Mouse (Mus musculus) intestine, postnatal 0 days (tissue): Measurements from ENCODE around the gene Rftn1. TPM values are rescaled to one million over a fixed set of nuclear protein-coding genes. Genes with fewer than 3 reads are reported as not detected.

Source experiments
- ATAC-seq: fragments of 200-750 bp; cut with Nextera tagmentation; 2 replicates; pipeline ENCODE4 v1.8.0; 2017; ENCODE audit warnings: mild to moderate bottlenecking, moderate TSS enrichment, moderate library complexity
- H3K27ac ChIP-seq: fragments of 300-500 bp; sonication (generic); 2 replicates; pipeline ENCODE4 v1.5.1; 2014; ENCODE audit warnings: mild to moderate bottlenecking, low read depth, low read length, moderate library complexity
- H3K27me3 ChIP-seq: fragments of 300-500 bp; sonication (generic); replicated peaks from 2 replicates; pipeline ENCODE4 v1.6.1; 2014; ENCODE audit warnings: low read length, mixed read lengths; ENCODE audit not compliant: control insufficient read depth, insufficient read depth
- H3K36me3 ChIP-seq: fragments of 300-500 bp; sonication (generic); 2 replicates; pipeline ENCODE4 v1.6.1; 2014; ENCODE audit warnings: mild to moderate bottlenecking, moderate library complexity; ENCODE audit not compliant: control insufficient read depth, insufficient read depth
- H3K4me1 ChIP-seq: fragments of 300-500 bp; sonication (generic); replicated peaks from 2 replicates; pipeline ENCODE4 v1.6.1; 2014; ENCODE audit warnings: antibody characterized with exemption, low read length, mixed read lengths; ENCODE audit not compliant: control insufficient read depth, insufficient read depth
- H3K4me2 ChIP-seq: fragments of 300-500 bp; sonication (generic); replicated peaks from 2 replicates; pipeline ENCODE4 v1.6.1; 2014; ENCODE audit warnings: low read depth, mild to moderate bottlenecking, moderate library complexity
- H3K4me3 ChIP-seq: fragments of 300-500 bp; sonication (generic); 2 replicates; pipeline ENCODE4 v1.5.1; 2014; ENCODE audit warnings: low read depth, low read length
- H3K9ac ChIP-seq: fragments of 300-500 bp; sonication (generic); 2 replicates; pipeline ENCODE4 v1.6.1; 2014; ENCODE audit warnings: mild to moderate bottlenecking, low read depth, low read length
- H3K9me3 ChIP-seq: fragments of 300-500 bp; sonication (generic); 2 replicates; pipeline ENCODE4 v1.6.1; 2016; ENCODE audit warnings: mixed run types; ENCODE audit not compliant: control insufficient read depth
- CTCF ChIP-seq: sonication (generic); IDR thresholded peaks from 2 replicates; pipeline ENCODE4 v1.5.1; 2016; ENCODE audit warnings: low read depth, mild to moderate bottlenecking, control low read depth, antibody characterized with exemption, moderate library complexity
- WGBS: fragments of 180-500 bp; shearing (Covaris S2); extraction: QIAGEN DNeasy Blood & Tissue Kit; methylation state at CpG from one replicate; pipeline ENCODE4 v1.1.7; 2014; 5-methylcytosine and 5-hydroxymethylcytosine counted together
- polyA plus RNA-seq: library from polyadenylated mRNA; unstranded; fragments of >200 nt; fragmentation: Nextera tagmentation; extraction: Ambion mirVana; gene quantifications from 2 replicates; pipeline ENCODE4 v1.2.1, GENCODE M21; 2015

Rftn1 gene
- polyA plus RNA-seq, 1 experiment from 2014 or later: 7.1 TPM

DNA sequence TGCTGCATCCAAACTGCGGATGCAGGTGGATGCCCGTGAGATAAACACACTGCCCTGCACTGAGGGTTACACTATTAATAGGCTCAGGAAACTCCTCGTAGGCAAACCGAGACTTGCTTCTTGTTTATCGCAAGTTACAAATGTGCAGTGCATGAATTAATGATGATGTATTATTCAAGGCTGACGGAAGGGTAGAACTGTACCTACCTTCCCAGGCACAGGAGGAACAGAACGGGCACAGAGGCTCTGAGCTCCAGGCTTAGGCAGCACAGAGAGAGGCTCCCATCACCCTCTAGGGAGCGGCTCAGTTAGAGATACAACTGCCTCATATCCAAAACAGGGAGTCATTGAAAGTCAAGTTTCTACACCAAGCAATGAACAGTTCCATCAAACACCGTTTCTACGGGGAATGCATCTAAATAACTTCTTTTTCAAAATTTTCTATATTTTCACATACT is 121.8 kb downstream of the Rftn1 start:
- H3K9me3 ChIP-seq: no peaks in the 10 kb centered on the region
- H3K36me3 ChIP-seq: no peaks in the 10 kb centered on the region
- no peak overlapping the region for H3K4me3 ChIP-seq
- no peak overlapping the region for H3K4me2 ChIP-seq
- no peak overlapping the region for H3K27ac ChIP-seq
- no peak for TF ChIP-seq CTCF
- ATAC-seq: no peak
- no peak overlapping the region for H3K9ac ChIP-seq
- 87% methylated on average over 10 of the region's 10 CpGs for WGBS
- H3K4me1 ChIP-seq: no peaks in the 10 kb centered on the region
- H3K27me3 ChIP-seq: no peaks in the 10 kb centered on the region

GRCm38 (mm10) chr17:50067774-50068680 is 122.4 kb downstream of the Rftn1 start:
- no peak for TF ChIP-seq CTCF
- Histone ChIP-seq H3K9me3 (no peaks in the 10 kb centered on the region), H3K4me2 (no peak overlapping the region), H3K27ac (no peak overlapping the region), H3K36me3 (no peaks in the 10 kb centered on the region), H3K4me3 (no peak overlapping the region), H3K9ac (no peak overlapping the region), H3K27me3 (no peaks in the 10 kb centered on the region), H3K4me1 (no peaks in the 10 kb centered on the region)
- ATAC-seq: no peak
- 89% methylated on average over 5 of the region's 5 CpGs for WGBS

DNA sequence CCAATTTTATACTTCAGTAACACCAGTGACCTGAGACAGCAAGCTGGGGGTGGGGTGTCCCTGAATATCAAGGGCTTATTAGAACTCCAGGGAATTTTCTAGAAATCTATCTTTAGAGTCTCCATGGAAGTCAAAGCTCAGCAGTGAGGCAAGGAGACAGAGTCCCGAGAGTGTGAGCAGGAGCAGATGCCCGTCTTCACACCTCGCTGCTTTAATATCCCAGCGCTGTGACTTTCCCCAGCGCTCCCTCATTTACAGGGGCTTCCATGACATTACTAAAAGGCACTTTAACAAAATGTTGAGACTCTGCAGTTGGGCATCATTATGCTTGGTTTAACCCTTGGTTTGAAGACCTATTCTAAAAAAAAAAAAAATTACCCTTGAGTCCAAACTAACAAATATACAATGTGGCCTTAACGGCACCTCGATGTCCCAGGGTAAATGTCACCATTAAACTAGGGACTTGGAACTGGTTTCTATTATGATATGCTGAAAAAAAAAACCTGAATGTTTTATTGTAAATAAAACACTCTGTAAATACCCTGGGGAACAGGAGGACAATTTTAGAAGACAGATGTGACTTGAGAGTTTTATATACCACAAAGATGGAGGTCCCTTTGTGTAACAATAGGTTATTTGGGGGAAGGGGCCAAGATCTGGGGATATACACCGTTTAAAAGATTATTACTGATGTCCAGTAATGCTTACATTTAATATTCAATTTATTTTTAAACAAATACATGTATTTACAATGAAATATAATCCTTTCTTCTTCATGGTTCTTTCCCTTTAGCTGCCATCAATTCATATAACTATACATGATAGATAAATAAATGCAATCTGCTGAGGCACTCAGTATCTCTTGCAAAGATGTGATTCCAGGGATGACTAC is 123.4 kb downstream of the Rftn1 start:
- no peak overlapping the region for H3K27ac ChIP-seq
- H3K9me3 ChIP-seq: no peaks in the 10 kb centered on the region
- no peaks in the 10 kb centered on the region for H3K27me3 ChIP-seq
- H3K9ac ChIP-seq: no peak overlapping the region
- no peak for TF ChIP-seq CTCF
- no peak overlapping the region for H3K4me3 ChIP-seq
- H3K4me2 ChIP-seq: no peak overlapping the region
- no peaks in the 10 kb centered on the region for H3K4me1 ChIP-seq
- no peaks in the 10 kb centered on the region for H3K36me3 ChIP-seq
- no peak for ATAC-seq
- 85% methylated on average over 8 of the region's 8 CpGs for WGBS

DNA sequence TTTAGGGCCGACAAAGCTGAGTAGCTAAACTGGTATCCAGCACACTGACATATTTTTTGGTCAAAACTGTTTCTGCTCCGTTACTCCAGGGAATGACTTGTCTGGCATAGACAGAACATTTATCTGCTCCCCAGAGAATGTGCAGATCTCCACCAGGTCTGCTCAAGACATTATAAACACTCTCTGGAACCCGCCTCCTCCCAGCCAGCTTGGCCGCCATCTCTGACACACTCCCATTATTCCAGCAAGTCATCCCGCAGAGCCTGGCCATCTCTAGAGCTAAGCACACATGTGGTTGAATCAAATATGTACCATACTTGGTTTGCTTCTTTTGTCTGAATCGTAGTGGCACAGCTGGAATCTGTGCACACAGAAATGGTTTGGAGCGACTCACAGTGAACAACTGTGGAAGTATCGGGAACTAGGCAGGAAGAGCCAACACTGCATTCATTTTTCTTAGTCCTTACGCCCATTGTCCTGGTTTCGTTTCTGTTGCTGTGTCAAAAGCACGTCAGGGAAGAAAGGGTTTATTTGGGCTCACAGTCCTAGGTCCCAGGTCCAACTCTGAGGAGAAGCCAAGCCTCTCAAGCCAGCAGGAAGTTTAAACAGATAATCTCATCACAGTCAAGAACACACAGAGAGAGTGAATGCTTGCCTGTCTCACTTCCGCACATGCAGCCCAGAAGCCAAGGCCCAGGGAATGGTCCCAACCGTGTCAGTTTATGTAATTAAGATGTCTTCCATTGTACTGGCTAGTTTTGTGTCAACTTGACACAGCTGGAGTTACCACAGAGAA is 126.4 kb downstream of the Rftn1 start:
- Histone ChIP-seq H3K4me2 (no peak overlapping the region), H3K9me3 (no peaks in the 10 kb centered on the region), H3K27me3 (no peaks in the 10 kb centered on the region), H3K4me3 (no peak overlapping the region), H3K9ac (no peak overlapping the region), H3K4me1 (no peaks in the 10 kb centered on the region), H3K36me3 (no peaks in the 10 kb centered on the region), H3K27ac (no peak overlapping the region)
- no peak for ATAC-seq
- no peak for TF ChIP-seq CTCF
- 73% methylated on average over 13 of the region's 13 CpGs for WGBS

DNA sequence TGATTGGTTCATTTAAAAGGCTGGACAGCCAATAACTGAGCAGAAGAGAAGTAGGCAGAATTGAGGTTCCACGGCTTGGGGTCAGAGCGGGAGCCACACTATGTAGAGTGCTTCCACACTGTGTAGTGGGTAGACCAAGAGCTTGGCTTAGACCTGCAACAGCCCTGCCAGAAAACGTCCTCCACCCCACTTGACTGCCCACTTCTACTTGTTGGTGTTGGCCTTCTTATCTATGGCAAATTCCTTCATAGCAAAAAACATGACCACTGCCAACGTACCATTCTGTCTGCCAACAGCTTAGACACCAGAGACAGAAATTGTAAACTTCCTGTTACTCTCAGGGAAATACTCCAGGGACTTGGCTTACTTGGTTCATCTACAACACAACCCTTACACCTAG is 127.8 kb downstream of the Rftn1 start:
- H3K4me1 ChIP-seq: no peaks in the 10 kb centered on the region
- ATAC-seq: no peak
- no peak overlapping the region for H3K4me2 ChIP-seq
- WGBS: 78% methylated on average over 4 of the region's 4 CpGs
- H3K9me3 ChIP-seq: no peaks in the 10 kb centered on the region
- TF ChIP-seq CTCF: no peak
- H3K4me3 ChIP-seq: no peak overlapping the region
- no peaks in the 10 kb centered on the region for H3K27me3 ChIP-seq
- no peak overlapping the region for H3K27ac ChIP-seq
- no peaks in the 10 kb centered on the region for H3K36me3 ChIP-seq
- H3K9ac ChIP-seq: no peak overlapping the region

- Histone ChIP-seq H3K9me3 (no peaks in the 10 kb centered on the region), H3K36me3 (no peaks in the 10 kb centered on the region), H3K4me1 (no peaks in the 10 kb centered on the region), H3K4me2 (no peak overlapping the region), H3K27me3 (no peaks in the 10 kb centered on the region), H3K9ac (no peak overlapping the region), H3K27ac (no peak overlapping the region), H3K4me3 (no peak overlapping the region)
- no peak for ATAC-seq
- WGBS: 84% methylated on average over 4 of the region's 4 CpGs
- no peak for TF ChIP-seq CTCF
Observed at GRCm38 (mm10) chr17:50061446-50061845, 129.0 kb downstream of the Rftn1 start.
